Mouse (Mus musculus): ENCODE measurements around the gene Hist1h4d. TPM values are rescaled to one million over a fixed set of nuclear protein-coding genes. Genes with fewer than 3 reads are reported as not detected.

Gene Hist1h4d
- polyA plus RNA-seq, 1 experiment from 2014 or later: 102 TPM

Small RNA genes within 50 kb of the gene (microRNA-seq; reads per million reads assigned to microRNA genes)
- not detected for gene Gm44297
- not detected for gene Gm44359
- gene Gm44394: not detected

Other genes with a start within 250 kb of the Hist1h4d start
- 49.9 and 54.0 TPM in 2 replicates for gene Zfp322a, start 212.4 kb upstream of the Hist1h4d start, polyA plus RNA-seq (2015; fragmentation: Nextera tagmentation; extraction: Ambion mirVana)
- 13.7 and 14.6 TPM in 2 replicates for gene Abt1, start 157.7 kb upstream of the Hist1h4d start, polyA plus RNA-seq (2015; fragmentation: Nextera tagmentation; extraction: Ambion mirVana)
- 0.08 and 0.11 TPM in 2 replicates for gene Btn1a1, start 115.7 kb upstream of the Hist1h4d start, polyA plus RNA-seq (2015; fragmentation: Nextera tagmentation; extraction: Ambion mirVana)
- gene Btn2a2, start 92.7 kb upstream of the Hist1h4d start, polyA plus RNA-seq (2015; fragmentation: Nextera tagmentation; extraction: Ambion mirVana): 0.50 and 0.54 TPM in 2 replicates
- 4.5 and 5.6 TPM in 2 replicates for gene Hist1h4h, start 50.5 kb upstream of the Hist1h4d start, polyA plus RNA-seq (2015; fragmentation: Nextera tagmentation; extraction: Ambion mirVana)
- gene Hist1h2af, start 47.7 kb upstream of the Hist1h4d start, polyA plus RNA-seq (2015; fragmentation: Nextera tagmentation; extraction: Ambion mirVana): 4.3 TPM in 2 replicates
- gene Hist1h3g, start 46.2 kb upstream of the Hist1h4d start, polyA plus RNA-seq (2015; fragmentation: Nextera tagmentation; extraction: Ambion mirVana): 4.6 and 6.0 TPM in 2 replicates
- 0.64 and 0.92 TPM in 2 replicates for gene Hist1h2bh, start 38.2 kb upstream of the Hist1h4d start, polyA plus RNA-seq (2015; fragmentation: Nextera tagmentation; extraction: Ambion mirVana)
- gene Hist1h3f, start 37.5 kb upstream of the Hist1h4d start, polyA plus RNA-seq (2015; fragmentation: Nextera tagmentation; extraction: Ambion mirVana): 0.54 and 0.82 TPM in 2 replicates
- gene Hist1h4f, start 29.9 kb upstream of the Hist1h4d start, polyA plus RNA-seq (2015; fragmentation: Nextera tagmentation; extraction: Ambion mirVana): 1.5 and 2.0 TPM in 2 replicates
- 0.37 and 0.55 TPM in 2 replicates for gene Hist1h1d, start 28.3 kb upstream of the Hist1h4d start, polyA plus RNA-seq (2015; fragmentation: Nextera tagmentation; extraction: Ambion mirVana)
- 4.7 TPM in 2 replicates for gene Hist1h3e, start 19.2 kb upstream of the Hist1h4d start, polyA plus RNA-seq (2015; fragmentation: Nextera tagmentation; extraction: Ambion mirVana)
- gene Hist1h2ae, start 10.4 kb upstream of the Hist1h4d start, polyA plus RNA-seq (2015; fragmentation: Nextera tagmentation; extraction: Ambion mirVana): 57.3 and 57.7 TPM in 2 replicates
- 8.5 and 9.1 TPM in 2 replicates for gene Hist1h2bg, start 10.2 kb upstream of the Hist1h4d start, polyA plus RNA-seq (2015; fragmentation: Nextera tagmentation; extraction: Ambion mirVana)
- 4.3 and 4.4 TPM in 2 replicates for gene Hist1h2bf, start 7.4 kb upstream of the Hist1h4d start, polyA plus RNA-seq (2015; fragmentation: Nextera tagmentation; extraction: Ambion mirVana)
- 2.5 and 3.0 TPM in 2 replicates for gene Hist1h2ad, start 7.2 kb upstream of the Hist1h4d start, polyA plus RNA-seq (2015; fragmentation: Nextera tagmentation; extraction: Ambion mirVana)
- gene Hist1h3d, start 5.8 kb upstream of the Hist1h4d start, polyA plus RNA-seq (2015; fragmentation: Nextera tagmentation; extraction: Ambion mirVana): 6.1 and 6.6 TPM in 2 replicates
- gene Hist1h2be, start 39.5 kb downstream of the Hist1h4d start, polyA plus RNA-seq (2015; fragmentation: Nextera tagmentation; extraction: Ambion mirVana): 3.2 and 3.3 TPM in 2 replicates
- gene Hist1h1e, start 41.0 kb downstream of the Hist1h4d start, polyA plus RNA-seq (2015; fragmentation: Nextera tagmentation; extraction: Ambion mirVana): 14.7 and 15.9 TPM in 2 replicates
- gene Hist1h2ac, start 102.3 kb downstream of the Hist1h4d start, polyA plus RNA-seq (2015; fragmentation: Nextera tagmentation; extraction: Ambion mirVana): 1.3 and 1.6 TPM in 2 replicates
- 72.4 and 78.3 TPM in 2 replicates for gene Hist1h2bc, start 102.6 kb downstream of the Hist1h4d start, polyA plus RNA-seq (2015; fragmentation: Nextera tagmentation; extraction: Ambion mirVana)
- gene Hist1h1t, start 114.2 kb downstream of the Hist1h4d start, polyA plus RNA-seq (2015; fragmentation: Nextera tagmentation; extraction: Ambion mirVana): 0.26 TPM in 1 of 2 replicates, not detected in the other
- gene Hist1h4c, start 116.9 kb downstream of the Hist1h4d start, polyA plus RNA-seq (2015; fragmentation: Nextera tagmentation; extraction: Ambion mirVana): 4.5 and 5.9 TPM in 2 replicates
- 9.3 and 9.4 TPM in 2 replicates for gene Hfe, start 129.3 kb downstream of the Hist1h4d start, polyA plus RNA-seq (2015; fragmentation: Nextera tagmentation; extraction: Ambion mirVana)
- 25.6 and 28.3 TPM in 2 replicates for gene Hist1h1c, start 157.2 kb downstream of the Hist1h4d start, polyA plus RNA-seq (2015; fragmentation: Nextera tagmentation; extraction: Ambion mirVana)
- gene Hist1h3c, start 164.0 kb downstream of the Hist1h4d start, polyA plus RNA-seq (2015; fragmentation: Nextera tagmentation; extraction: Ambion mirVana): 6.8 and 9.7 TPM in 2 replicates
- 2.1 and 2.5 TPM in 2 replicates for gene Hist1h2bb, start 165.1 kb downstream of the Hist1h4d start, polyA plus RNA-seq (2015; fragmentation: Nextera tagmentation; extraction: Ambion mirVana)
- 33.6 and 37.8 TPM in 2 replicates for gene Hist1h2ab, start 169.5 kb downstream of the Hist1h4d start, polyA plus RNA-seq (2015; fragmentation: Nextera tagmentation; extraction: Ambion mirVana)
- 8.8 and 13.2 TPM in 2 replicates for gene Hist1h3b, start 170.7 kb downstream of the Hist1h4d start, polyA plus RNA-seq (2015; fragmentation: Nextera tagmentation; extraction: Ambion mirVana)
- 4.6 and 6.0 TPM in 2 replicates for gene Hist1h4b, start 175.4 kb downstream of the Hist1h4d start, polyA plus RNA-seq (2015; fragmentation: Nextera tagmentation; extraction: Ambion mirVana)
- gene Hist1h4a, start 179.6 kb downstream of the Hist1h4d start, polyA plus RNA-seq (2015; fragmentation: Nextera tagmentation; extraction: Ambion mirVana): 0.90 TPM in 1 of 2 replicates, not detected in the other
- gene Hist1h3a, start 180.8 kb downstream of the Hist1h4d start, polyA plus RNA-seq (2015; fragmentation: Nextera tagmentation; extraction: Ambion mirVana): 6.1 and 7.8 TPM in 2 replicates
- gene Hist1h1a, start 182.1 kb downstream of the Hist1h4d start, polyA plus RNA-seq (2015; fragmentation: Nextera tagmentation; extraction: Ambion mirVana): 0.91 and 1.7 TPM in 2 replicates
- gene Trim38, start 188.3 kb downstream of the Hist1h4d start, polyA plus RNA-seq (2015; fragmentation: Nextera tagmentation; extraction: Ambion mirVana): not detected in 2 replicates
- 0.39 TPM in 1 of 2 replicates, not detected in the other for gene Slc17a2, start 225.4 kb downstream of the Hist1h4d start, polyA plus RNA-seq (2015; fragmentation: Nextera tagmentation; extraction: Ambion mirVana)

All from kidney, embryonic 16.5 days (tissue).